Mouse (Mus musculus) small intestine, adult 2 months (tissue): ENCODE results near the gene Ebf1. TPM values are rescaled to one million over a fixed set of nuclear protein-coding genes. Genes with fewer than 3 reads are reported as not detected.

Experiments used
- H3K27ac ChIP-seq: fragments of 200-500 bp; 2 replicates; pipeline ENCODE4 v1.5.1; 2012; ENCODE audit warnings: low read depth, low read length, control low read depth, inconsistent platforms; ENCODE audit not compliant: insufficient read depth
- H3K27me3 ChIP-seq: fragments of 200-500 bp; 2 replicates; pipeline ENCODE4 v1.6.1; 2012; ENCODE audit warnings: mild to moderate bottlenecking, moderate library complexity, low read length, inconsistent platforms; ENCODE audit not compliant: control insufficient read depth, insufficient read depth
- H3K36me3 ChIP-seq: fragments of 200-500 bp; 2 replicates; pipeline ENCODE4 v1.6.1; 2012; ENCODE audit warnings: mild to moderate bottlenecking, low read length, control low read depth, inconsistent platforms; ENCODE audit not compliant: control insufficient read depth, insufficient read depth
- H3K4me1 ChIP-seq: fragments of 200-500 bp; 2 replicates; pipeline ENCODE4 v1.6.1; 2012; ENCODE audit warnings: low read length, inconsistent platforms, mixed read lengths; ENCODE audit not compliant: control insufficient read depth, insufficient read depth, insufficient read length
- H3K4me3 ChIP-seq: fragments of 200-500 bp; 2 replicates; pipeline ENCODE4 v1.5.1; 2012; ENCODE audit warnings: low read depth, mild to moderate bottlenecking, control low read depth, inconsistent platforms, low read length, moderate library complexity
- CTCF ChIP-seq: fragments of 200-500 bp; IDR thresholded peaks from 2 replicates; pipeline ENCODE4 v1.5.1; 2012; ENCODE audit warnings: low read depth, mild to moderate bottlenecking, control low read depth, inconsistent platforms, low read length, moderate library complexity, mixed read lengths; ENCODE audit not compliant: insufficient replicate concordance, insufficient read length; ENCODE audit errors: extremely low read depth
- POLR2A ChIP-seq: fragments of 200-500 bp; IDR thresholded peaks from 2 replicates; pipeline ENCODE4 v1.6.1; 2012; ENCODE audit warnings: low read depth, mild to moderate bottlenecking, control low read depth, inconsistent platforms, low read length, moderate library complexity
- WGBS: fragments of 180-500 bp; shearing (Covaris S2); methylation state at CpG from one replicate; pipeline ENCODE4 v1.1.7; 2018; 5-methylcytosine and 5-hydroxymethylcytosine counted together
- polyA plus RNA-seq: library from polyadenylated mRNA; depleted of rRNA; stranded (reverse); fragments of >200 nt; gene quantifications from 2 replicates; pipeline ENCODE4 v1.2.3, GENCODE M21; 2012

Gene Ebf1
- polyA plus RNA-seq, 1 experiment, result 2.5 TPM

- Histone ChIP-seq H3K4me3 (no peak overlapping the region), H3K27ac (no peak overlapping the region), H3K36me3 (no peaks in the 10 kb centered on the region), H3K4me1 (0 out of 2 replicates have a peak, but pooled peaks cover 1% of the 10 kb centered on the region), H3K27me3 (no peaks in the 10 kb centered on the region)
- WGBS, result 73% methylated on average over 12 of the region's 12 CpGs
- TF ChIP-seq POLR2A, result no peak
- no peak for TF ChIP-seq CTCF
These were observed 69.3 kb downstream of the Ebf1 start for GRCm38 (mm10) chr11:44686378-44686777.

GRCm38 (mm10) chr11:44688542-44688941, 71.4 kb downstream of the Ebf1 start:
- Histone ChIP-seq H3K36me3 (no peaks in the 10 kb centered on the region), H3K4me1 (no peaks in the 10 kb centered on the region), H3K27me3 (no peaks in the 10 kb centered on the region), H3K27ac (no peak overlapping the region), H3K4me3 (no peak overlapping the region)
- 75% methylated on average over 3 of the region's 3 CpGs for WGBS
- TF ChIP-seq POLR2A, result no peak
- no peak for TF ChIP-seq CTCF

- Histone ChIP-seq H3K36me3 (no peaks in the 10 kb centered on the region), H3K4me3 (no peak overlapping the region), H3K27me3 (no peaks in the 10 kb centered on the region), H3K27ac (no peak overlapping the region; the same call in 1 of the 2 replicates), H3K4me1 (no peaks in the 10 kb centered on the region)
- 71% methylated on average over 7 of the region's 7 CpGs for WGBS
- TF ChIP-seq CTCF, result no peak
- no peak for TF ChIP-seq POLR2A
These were observed 72.6 kb downstream of the Ebf1 start for GRCm38 (mm10) chr11:44689571-44690264.

- Histone ChIP-seq H3K27me3 (no peaks in the 10 kb centered on the region), H3K4me3 (no peak overlapping the region), H3K27ac (no peak overlapping the region), H3K4me1 (no peaks in the 10 kb centered on the region), H3K36me3 (no peaks in the 10 kb centered on the region)
- TF ChIP-seq POLR2A (no peak), CTCF (no peak)
- 80% methylated on average over 5 of the region's 5 CpGs for WGBS
These were observed 73.1 kb downstream of the Ebf1 start for GRCm38 (mm10) chr11:44690265-44690572.

GRCm38 (mm10) chr11:44695416-44695815, 78.3 kb downstream of the Ebf1 start:
- WGBS, result 87% methylated on average over 9 of the region's 9 CpGs
- H3K4me1 ChIP-seq, result no peaks in the 10 kb centered on the region
- H3K27me3 ChIP-seq, result no peaks in the 10 kb centered on the region
- no peak overlapping the region for H3K27ac ChIP-seq
- TF ChIP-seq POLR2A (no peak), CTCF (no peak)
- no peaks in the 10 kb centered on the region for H3K36me3 ChIP-seq
- no peak overlapping the region for H3K4me3 ChIP-seq

- no peak for TF ChIP-seq CTCF
- H3K36me3 ChIP-seq, result no peaks in the 10 kb centered on the region
- H3K4me1 ChIP-seq, result no peaks in the 10 kb centered on the region
- H3K4me3 ChIP-seq, result no peak overlapping the region
- 26% methylated on average over 16 of the region's 16 CpGs for WGBS
- no peaks in the 10 kb centered on the region for H3K27me3 ChIP-seq
- H3K27ac ChIP-seq, result no peak overlapping the region
These were observed 79.6 kb downstream of the Ebf1 start for GRCm38 (mm10) chr11:44696539-44697201.

- H3K27me3 ChIP-seq, result no peaks in the 10 kb centered on the region
- H3K4me3 ChIP-seq, result no peak overlapping the region
- no peak overlapping the region for H3K27ac ChIP-seq
- no peaks in the 10 kb centered on the region for H3K36me3 ChIP-seq
- 75% methylated on average over 4 of the region's 4 CpGs for WGBS
- TF ChIP-seq CTCF, result no peak
- TF ChIP-seq POLR2A, result no peak
- no peaks in the 10 kb centered on the region for H3K4me1 ChIP-seq
These were observed 83.1 kb downstream of the Ebf1 start for GRCm38 (mm10) chr11:44700181-44700580.
